Mouse (Mus musculus): ENCODE data around the gene Gtf2e1. TPM values are rescaled to one million over a fixed set of nuclear protein-coding genes. Genes with fewer than 3 reads are reported as not detected.

Gene Gtf2e1
- polyA plus RNA-seq, 1 experiment from 2014 or later: 23.5 TPM

DNA sequence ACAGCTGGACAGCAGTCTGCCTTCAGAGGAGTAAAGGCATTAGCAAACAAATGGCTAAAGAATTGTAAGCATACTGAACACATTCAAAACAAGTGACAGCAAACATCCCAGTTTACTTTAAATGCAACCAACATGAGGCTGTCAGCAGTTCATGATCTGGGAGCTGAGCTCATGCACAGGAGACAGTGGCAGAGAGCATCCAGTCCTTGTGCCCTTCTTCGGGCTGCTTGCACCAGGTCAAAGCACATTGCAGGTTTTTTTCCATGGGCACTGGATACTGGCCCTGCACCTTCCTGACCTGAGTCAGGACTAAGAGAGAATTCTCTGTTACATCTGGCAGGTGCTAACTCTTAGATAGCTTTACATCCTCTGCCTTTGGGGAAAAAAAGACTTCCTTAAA lies 40.0 kb upstream of the Gtf2e1 start:
- no peak for ATAC-seq (ENCODE audit: low read depth)
- H3K27me3 ChIP-seq (ENCODE audit: control insufficient read depth, insufficient read depth, low read length): no peaks in the 10 kb centered on the region
- H3K36me3 ChIP-seq (ENCODE audit: control insufficient read depth, insufficient read depth, low read length): no peaks in the 10 kb centered on the region
- H3K4me3 ChIP-seq (ENCODE audit: low read depth, low read length): no peak overlapping the region
- WGBS: 84% methylated on average over 1 of the region's 1 CpGs
- peaks cover 4% of the 10 kb centered on the region for H3K4me1 ChIP-seq (ENCODE audit: control insufficient read depth, insufficient read depth, low read length)
- H3K4me2 ChIP-seq (ENCODE audit: low read depth, low read length): no peak overlapping the region
- H3K9ac ChIP-seq (replicated peaks; ENCODE audit: low read depth, low read length): no peak overlapping the region
- no peaks in the 10 kb centered on the region for H3K9me3 ChIP-seq (ENCODE audit: control insufficient read depth, low read length)
- no peak overlapping the region for H3K27ac ChIP-seq (ENCODE audit: low read depth, low read length)

DNA sequence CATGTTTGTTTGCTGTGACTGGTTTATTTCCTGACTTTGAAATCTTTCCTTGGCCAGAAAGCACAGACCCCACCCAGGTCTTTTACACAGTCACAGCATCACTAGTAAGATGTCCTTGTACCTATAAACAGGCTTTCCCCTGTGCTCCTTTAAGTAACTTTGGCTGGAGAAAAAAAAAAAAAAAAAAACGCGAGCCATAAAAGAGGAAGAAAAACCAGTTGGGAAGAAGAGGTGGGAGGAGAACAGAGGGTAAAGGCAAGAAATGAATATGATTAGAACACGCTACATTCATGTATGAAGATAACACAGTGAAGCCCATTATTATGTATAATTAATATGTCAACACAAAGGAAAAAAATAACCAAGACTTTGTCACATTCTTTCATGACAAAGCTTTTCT lies 35.7 kb upstream of the Gtf2e1 start:
- no peaks in the 10 kb centered on the region for H3K9me3 ChIP-seq (ENCODE audit: control insufficient read depth, low read length)
- H3K27ac ChIP-seq (ENCODE audit: low read depth, low read length): no peak overlapping the region
- H3K36me3 ChIP-seq (ENCODE audit: control insufficient read depth, insufficient read depth, low read length): no peaks in the 10 kb centered on the region
- ATAC-seq (ENCODE audit: low read depth): no peak
- no peaks in the 10 kb centered on the region for H3K4me1 ChIP-seq (ENCODE audit: control insufficient read depth, insufficient read depth, low read length)
- H3K4me3 ChIP-seq (ENCODE audit: low read depth, low read length): no peak overlapping the region
- H3K9ac ChIP-seq (replicated peaks; ENCODE audit: low read depth, low read length): no peak overlapping the region
- 92% methylated on average over 2 of the region's 3 CpGs for WGBS
- H3K27me3 ChIP-seq (ENCODE audit: control insufficient read depth, insufficient read depth, low read length): no peaks in the 10 kb centered on the region
- H3K4me2 ChIP-seq (ENCODE audit: low read depth, low read length): no peak overlapping the region

DNA sequence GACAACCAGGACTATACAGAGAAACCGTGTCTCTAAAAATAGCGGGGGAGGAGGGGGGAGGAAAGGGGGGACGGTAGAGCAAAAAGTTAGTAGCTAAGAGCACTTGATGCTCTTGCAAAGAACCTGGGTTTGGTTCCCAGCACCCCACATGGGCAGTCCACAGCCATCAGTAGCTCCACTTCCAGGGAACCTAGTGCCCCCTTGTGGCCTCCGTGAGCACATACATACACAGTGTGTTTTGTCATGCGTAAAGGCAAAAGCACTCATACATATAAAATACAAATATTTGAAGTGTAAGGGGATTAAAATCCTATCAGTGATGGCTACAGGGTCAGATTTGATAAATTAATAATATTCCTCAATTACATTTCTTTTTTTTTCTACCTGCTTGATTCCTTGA lies 33.5 kb upstream of the Gtf2e1 start:
- Histone ChIP-seq H3K9ac (replicated peaks; ENCODE audit: low read depth, low read length) (no peak overlapping the region), H3K27me3 (ENCODE audit: control insufficient read depth, insufficient read depth, low read length) (no peaks in the 10 kb centered on the region), H3K9me3 (ENCODE audit: control insufficient read depth, low read length) (no peaks in the 10 kb centered on the region), H3K4me1 (ENCODE audit: control insufficient read depth, insufficient read depth, low read length) (no peaks in the 10 kb centered on the region), H3K4me3 (ENCODE audit: low read depth, low read length) (no peak overlapping the region), H3K36me3 (ENCODE audit: control insufficient read depth, insufficient read depth, low read length) (no peaks in the 10 kb centered on the region), H3K4me2 (ENCODE audit: low read depth, low read length) (no peak overlapping the region), H3K27ac (ENCODE audit: low read depth, low read length) (no peak overlapping the region)
- WGBS: 98% methylated on average over 5 of the region's 5 CpGs
- no peak for ATAC-seq (ENCODE audit: low read depth)

DNA sequence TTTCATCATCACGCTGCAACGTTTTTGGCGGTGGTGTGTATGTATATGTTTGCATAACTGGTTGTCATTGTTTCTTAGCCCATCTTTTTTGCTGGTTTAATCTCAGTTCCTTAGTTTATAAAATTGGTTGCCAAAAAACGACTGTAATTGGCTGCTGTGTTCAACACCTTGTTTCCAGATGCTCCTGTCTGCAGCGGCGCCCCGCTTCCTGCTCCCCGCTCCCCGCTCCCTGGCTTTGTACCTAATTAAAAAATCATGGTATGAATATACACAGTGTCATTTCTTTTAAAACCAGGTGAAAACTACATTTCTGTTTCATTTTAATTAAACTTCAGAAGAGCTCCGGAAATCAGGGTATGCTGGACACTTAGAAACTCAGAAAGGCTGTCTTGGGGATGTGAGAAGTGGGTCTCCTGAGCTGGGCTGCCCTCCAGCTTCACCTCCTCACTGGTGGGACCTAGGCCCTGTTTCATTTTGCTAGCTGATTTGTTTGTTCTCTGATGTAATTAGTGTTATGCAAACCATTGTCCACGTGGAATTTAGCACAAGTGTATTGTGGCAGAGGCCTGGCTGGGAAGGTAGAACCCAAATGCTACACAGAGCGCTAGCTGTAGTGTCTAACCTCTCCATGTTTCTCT lies 32.6 kb upstream of the Gtf2e1 start:
- WGBS: 87% methylated on average over 12 of the region's 12 CpGs

DNA sequence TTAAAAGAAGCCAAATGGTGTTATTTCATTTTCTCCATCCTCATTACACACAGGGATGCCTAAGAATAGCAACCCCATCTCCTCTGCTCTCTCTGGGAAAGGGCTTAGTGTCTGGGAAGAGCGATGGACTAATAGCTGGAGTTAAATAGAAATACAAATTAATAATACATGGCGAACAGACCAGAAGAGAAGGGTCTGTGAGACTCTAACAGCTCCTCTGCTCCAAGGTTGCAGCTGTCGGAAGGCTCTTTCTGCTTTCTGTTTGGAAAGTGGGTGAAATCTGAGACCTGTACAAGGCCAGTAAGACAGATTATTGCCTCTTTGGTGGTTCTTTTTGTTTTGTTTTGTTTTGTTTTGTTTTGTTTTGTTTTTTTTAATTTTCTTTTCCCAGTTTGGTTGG lies 32.0 kb upstream of the Gtf2e1 start:
- H3K9me3 ChIP-seq (ENCODE audit: control insufficient read depth, low read length): no peaks in the 10 kb centered on the region
- H3K9ac ChIP-seq (replicated peaks; ENCODE audit: low read depth, low read length): no peak overlapping the region
- 78% methylated on average over 3 of the region's 3 CpGs for WGBS
- H3K27ac ChIP-seq (ENCODE audit: low read depth, low read length): no peak overlapping the region
- H3K36me3 ChIP-seq (ENCODE audit: control insufficient read depth, insufficient read depth, low read length): no peaks in the 10 kb centered on the region
- H3K4me2 ChIP-seq (ENCODE audit: low read depth, low read length): no peak overlapping the region
- no peak overlapping the region for H3K4me3 ChIP-seq (ENCODE audit: low read depth, low read length)
- H3K4me1 ChIP-seq (ENCODE audit: control insufficient read depth, insufficient read depth, low read length): no peaks in the 10 kb centered on the region
- no peak; the same call in 1 of the 2 replicates for ATAC-seq (ENCODE audit: low read depth)
- H3K27me3 ChIP-seq (ENCODE audit: control insufficient read depth, insufficient read depth, low read length): no peaks in the 10 kb centered on the region

More for the DNA sequence above, 32.6 kb upstream of the Gtf2e1 start:
- H3K4me2 ChIP-seq (ENCODE audit: low read depth, low read length): no peak overlapping the region
- H3K27me3 ChIP-seq (ENCODE audit: control insufficient read depth, insufficient read depth, low read length): no peaks in the 10 kb centered on the region
- no peak overlapping the region for H3K27ac ChIP-seq (ENCODE audit: low read depth, low read length)
- H3K4me3 ChIP-seq (ENCODE audit: low read depth, low read length): no peak overlapping the region
- ATAC-seq (ENCODE audit: low read depth): no peak
- no peaks in the 10 kb centered on the region for H3K9me3 ChIP-seq (ENCODE audit: control insufficient read depth, low read length)
- no peaks in the 10 kb centered on the region for H3K36me3 ChIP-seq (ENCODE audit: control insufficient read depth, insufficient read depth, low read length)
- H3K9ac ChIP-seq (replicated peaks; ENCODE audit: low read depth, low read length): no peak overlapping the region
- no peaks in the 10 kb centered on the region for H3K4me1 ChIP-seq (ENCODE audit: control insufficient read depth, insufficient read depth, low read length)

GRCm38 (mm10) chr16:37567113-37568050 lies 27.8 kb upstream of the Gtf2e1 start:
- no peaks in the 10 kb centered on the region for H3K36me3 ChIP-seq (ENCODE audit: control insufficient read depth, insufficient read depth, low read length)
- no peak for ATAC-seq (ENCODE audit: low read depth)
- no peaks in the 10 kb centered on the region for H3K4me1 ChIP-seq (ENCODE audit: control insufficient read depth, insufficient read depth, low read length)
- WGBS: 80% methylated on average over 12 of the region's 12 CpGs
- H3K27me3 ChIP-seq (ENCODE audit: control insufficient read depth, insufficient read depth, low read length): no peaks in the 10 kb centered on the region
- no peak overlapping the region for H3K4me3 ChIP-seq (ENCODE audit: low read depth, low read length)
- H3K4me2 ChIP-seq (ENCODE audit: low read depth, low read length): no peak overlapping the region
- H3K9ac ChIP-seq (replicated peaks; ENCODE audit: low read depth, low read length): no peak overlapping the region
- no peak overlapping the region for H3K27ac ChIP-seq (ENCODE audit: low read depth, low read length)
- H3K9me3 ChIP-seq (ENCODE audit: control insufficient read depth, low read length): no peaks in the 10 kb centered on the region

DNA sequence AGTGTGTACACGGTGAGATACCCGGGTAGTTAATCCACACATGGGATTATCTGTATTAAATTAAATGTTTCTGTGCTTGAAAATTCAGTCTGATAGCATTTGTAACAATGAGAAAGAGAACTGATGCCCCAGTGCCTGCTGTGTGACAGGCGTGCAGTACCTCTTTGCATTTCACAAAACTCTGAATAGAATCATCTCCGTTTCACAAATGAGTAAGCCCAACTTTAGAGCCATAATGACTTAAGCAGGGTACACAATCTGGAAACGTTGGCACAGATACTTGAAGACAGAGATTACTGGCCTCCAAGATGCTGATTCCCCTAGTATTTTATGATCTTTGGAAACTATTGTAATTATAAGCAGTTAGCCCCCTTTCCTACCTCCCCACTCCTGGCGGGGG lies 26.5 kb upstream of the Gtf2e1 start:
- no peaks in the 10 kb centered on the region for H3K9me3 ChIP-seq (ENCODE audit: control insufficient read depth, low read length)
- ATAC-seq (ENCODE audit: low read depth): no peak
- H3K9ac ChIP-seq (replicated peaks; ENCODE audit: low read depth, low read length): no peak overlapping the region
- no peak overlapping the region for H3K4me2 ChIP-seq (ENCODE audit: low read depth, low read length)
- H3K36me3 ChIP-seq (ENCODE audit: control insufficient read depth, insufficient read depth, low read length): no peaks in the 10 kb centered on the region
- H3K4me1 ChIP-seq (ENCODE audit: control insufficient read depth, insufficient read depth, low read length): no peaks in the 10 kb centered on the region
- no peak overlapping the region for H3K27ac ChIP-seq (ENCODE audit: low read depth, low read length)
- no peak overlapping the region for H3K4me3 ChIP-seq (ENCODE audit: low read depth, low read length)
- WGBS: 71% methylated on average over 6 of the region's 6 CpGs
- H3K27me3 ChIP-seq (ENCODE audit: control insufficient read depth, insufficient read depth, low read length): no peaks in the 10 kb centered on the region

GRCm38 (mm10) chr16:37565117-37565516 lies 25.5 kb upstream of the Gtf2e1 start:
- 88% methylated on average over 1 of the region's 1 CpGs for WGBS
- H3K36me3 ChIP-seq (ENCODE audit: control insufficient read depth, insufficient read depth, low read length): no peaks in the 10 kb centered on the region
- H3K9ac ChIP-seq (replicated peaks; ENCODE audit: low read depth, low read length): no peak overlapping the region
- H3K27me3 ChIP-seq (ENCODE audit: control insufficient read depth, insufficient read depth, low read length): no peaks in the 10 kb centered on the region
- H3K4me1 ChIP-seq (ENCODE audit: control insufficient read depth, insufficient read depth, low read length): no peaks in the 10 kb centered on the region
- H3K4me3 ChIP-seq (ENCODE audit: low read depth, low read length): no peak overlapping the region
- H3K4me2 ChIP-seq (ENCODE audit: low read depth, low read length): no peak overlapping the region
- ATAC-seq (ENCODE audit: low read depth): no peak
- no peaks in the 10 kb centered on the region for H3K9me3 ChIP-seq (ENCODE audit: control insufficient read depth, low read length)
- no peak overlapping the region for H3K27ac ChIP-seq (ENCODE audit: low read depth, low read length)

DNA sequence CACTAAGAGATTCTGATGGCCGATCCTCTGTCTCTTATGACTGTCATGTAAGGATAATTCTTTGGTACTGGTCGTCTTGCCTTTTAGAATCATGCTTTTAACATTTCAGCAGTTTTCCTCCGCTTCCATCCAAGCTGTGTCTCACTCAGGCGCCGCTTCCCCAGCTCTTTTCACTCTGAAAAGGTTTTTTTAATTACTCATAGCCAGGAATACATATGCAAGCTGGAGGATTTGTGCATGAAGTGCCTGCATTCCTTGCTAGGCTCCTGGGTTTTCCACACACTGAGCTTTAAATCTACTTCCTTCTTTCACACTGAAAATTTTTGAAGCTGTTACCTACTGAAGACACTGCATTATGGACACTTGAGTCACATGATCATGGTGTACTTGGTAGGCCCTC lies 23.4 kb upstream of the Gtf2e1 start:
- no peaks in the 10 kb centered on the region for H3K9me3 ChIP-seq (ENCODE audit: control insufficient read depth, low read length)
- WGBS: 77% methylated on average over 5 of the region's 5 CpGs
- no peak overlapping the region for H3K4me2 ChIP-seq (ENCODE audit: low read depth, low read length)
- H3K36me3 ChIP-seq (ENCODE audit: control insufficient read depth, insufficient read depth, low read length): no peaks in the 10 kb centered on the region
- H3K9ac ChIP-seq (replicated peaks; ENCODE audit: low read depth, low read length): no peak overlapping the region
- no peaks in the 10 kb centered on the region for H3K27me3 ChIP-seq (ENCODE audit: control insufficient read depth, insufficient read depth, low read length)
- no peak overlapping the region for H3K27ac ChIP-seq (ENCODE audit: low read depth, low read length)
- H3K4me1 ChIP-seq (ENCODE audit: control insufficient read depth, insufficient read depth, low read length): no peaks in the 10 kb centered on the region
- ATAC-seq (ENCODE audit: low read depth): no peak
- no peak overlapping the region for H3K4me3 ChIP-seq (ENCODE audit: low read depth, low read length)

Measured in neural tube, embryonic 14.5 days (tissue).